Mouse (Mus musculus): ENCODE results near the gene Ggt5.
A peak's percentile ranks its signal among the peaks of the same experiment; 100 is the strongest.

Ggt5 gene

GRCm38 (mm10) chr10:75568851-75569250 is 20.3 kb upstream of the Ggt5 start:
- no peak for DNase-seq

DNA sequence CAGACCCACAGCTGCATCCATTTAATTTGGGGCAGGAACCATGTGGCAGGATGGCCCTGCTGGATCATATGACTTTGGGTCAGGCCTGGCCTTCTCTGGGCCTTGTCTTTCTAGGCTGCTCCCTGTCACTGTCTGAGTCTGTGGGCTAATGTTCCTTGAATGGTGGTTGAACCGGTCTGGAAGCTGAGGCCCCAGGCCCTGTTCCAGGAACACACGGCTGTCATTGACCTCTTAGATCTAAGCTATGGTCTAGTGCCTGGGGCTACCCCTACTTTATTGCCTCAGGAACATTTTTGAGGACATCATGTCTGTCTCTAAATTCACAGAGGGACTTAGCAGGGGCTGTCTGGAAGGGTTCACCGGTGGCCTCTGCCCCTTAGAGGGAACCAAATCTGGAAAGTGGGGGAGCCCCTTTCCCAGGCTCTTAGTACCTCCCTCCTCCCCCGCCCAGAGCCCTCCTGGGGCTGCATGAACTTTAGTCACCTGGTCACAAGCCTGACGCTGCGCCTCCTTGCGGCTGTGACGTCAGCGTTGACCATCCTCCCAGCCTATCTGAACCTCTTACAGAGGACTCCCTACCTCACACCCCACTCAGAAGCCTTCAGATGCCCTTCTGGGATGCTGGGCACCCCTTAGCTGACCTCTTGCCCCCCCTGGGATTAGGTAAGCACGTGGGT is 18.0 kb upstream of the Ggt5 start:
- no peak for DNase-seq

- DNase-seq: no peak
Observed at GRCm38 (mm10) chr10:75571937-75572336, 17.2 kb upstream of the Ggt5 start.

- no peak for DNase-seq
Observed at GRCm38 (mm10) chr10:75573181-75573580, 16.0 kb upstream of the Ggt5 start.

- no peak for DNase-seq
Observed at GRCm38 (mm10) chr10:75573965-75574364, 15.2 kb upstream of the Ggt5 start.

DNA sequence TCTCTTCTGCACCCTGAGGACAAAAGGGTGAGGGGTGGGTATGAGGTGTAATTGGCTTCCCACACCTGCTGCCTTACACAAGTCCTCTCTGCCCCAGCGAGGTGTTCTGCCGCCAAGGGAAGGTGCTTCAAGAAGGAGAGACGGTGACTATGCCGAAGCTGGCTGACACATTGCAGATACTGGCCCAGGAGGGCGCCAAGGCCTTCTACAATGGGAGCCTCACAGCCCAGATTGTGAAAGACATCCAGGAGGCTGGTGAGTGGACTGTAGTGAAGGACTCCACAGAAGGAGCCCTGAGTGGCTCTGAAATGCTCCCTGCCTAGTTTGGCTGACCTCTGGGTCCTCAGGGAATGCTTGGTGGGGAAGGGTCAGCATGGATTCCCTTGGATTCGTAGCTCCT is 10.0 kb upstream of the Ggt5 start:
- DNase-seq: no peak

GRCm38 (mm10) chr10:75585876-75586552 is 3.1 kb upstream of the Ggt5 start:
- DNase-seq: peak; percentile 96

GRCm38 (mm10) chr10:75586553-75586879 is 2.6 kb upstream of the Ggt5 start:
- no peak for DNase-seq

- DNase-seq: no peak
Observed at GRCm38 (mm10) chr10:75587781-75588180, 1.4 kb upstream of the Ggt5 start.

- no peak for DNase-seq
Observed at GRCm38 (mm10) chr10:75588336-75588735, 804 bp upstream of the Ggt5 start.

DNA sequence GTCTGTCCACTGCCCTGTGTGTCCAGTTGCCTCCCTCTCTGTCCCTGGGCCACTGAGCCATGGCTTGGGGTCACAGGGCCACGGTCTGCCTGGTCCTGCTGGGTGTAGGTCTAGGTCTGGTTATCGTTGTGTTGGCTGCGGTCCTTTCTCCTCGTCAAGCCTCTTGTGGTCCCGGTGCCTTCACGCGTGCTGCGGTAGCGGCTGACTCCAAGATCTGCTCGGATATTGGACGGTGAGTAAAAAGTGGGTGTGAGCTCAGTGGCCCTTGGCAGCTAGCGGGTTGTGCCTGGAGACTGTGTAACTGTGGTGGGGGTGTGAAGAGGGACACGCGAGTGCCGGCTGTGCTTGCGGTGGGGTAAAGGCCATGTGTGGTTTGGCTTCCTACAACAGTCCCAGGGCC is 511 bp downstream of the Ggt5 start:
- no peak for DNase-seq

DNA sequence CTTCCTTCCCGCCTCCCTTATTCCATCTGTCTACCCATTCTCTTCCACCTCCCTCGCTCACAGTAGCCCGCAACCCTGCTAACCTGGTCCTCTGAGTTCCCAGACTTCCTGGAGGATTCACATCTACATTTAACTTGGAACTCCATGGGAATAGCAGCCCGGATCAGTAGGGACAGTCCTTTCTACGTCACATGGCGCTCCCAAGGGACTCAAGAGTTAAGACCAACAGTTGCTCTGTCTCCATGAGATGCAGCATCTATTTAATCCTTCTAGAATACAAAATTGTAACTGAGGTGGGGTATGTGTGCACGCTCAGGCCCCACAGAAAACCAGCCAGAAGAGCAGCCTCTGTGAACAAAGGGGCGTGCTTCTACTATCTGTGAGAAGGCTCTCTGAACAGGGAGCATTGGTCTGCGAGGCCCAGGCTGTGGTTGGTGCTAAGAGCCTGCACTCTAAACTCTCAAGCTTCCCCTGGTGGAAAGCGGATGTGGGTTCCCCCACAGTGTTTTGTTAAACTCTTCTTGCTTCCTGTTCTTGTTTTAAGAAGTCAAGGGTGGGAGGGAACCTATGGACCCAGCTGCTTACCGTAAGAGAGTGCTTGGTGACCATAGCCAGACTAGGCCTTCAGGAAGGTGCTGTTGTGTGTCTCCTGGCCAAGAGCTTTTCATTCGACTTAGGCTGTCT is 2.2 kb downstream of the Ggt5 start:
- no peak for DNase-seq

- DNase-seq: no peak
Observed at GRCm38 (mm10) chr10:75592585-75592984, 3.4 kb downstream of the Ggt5 start.

DNA sequence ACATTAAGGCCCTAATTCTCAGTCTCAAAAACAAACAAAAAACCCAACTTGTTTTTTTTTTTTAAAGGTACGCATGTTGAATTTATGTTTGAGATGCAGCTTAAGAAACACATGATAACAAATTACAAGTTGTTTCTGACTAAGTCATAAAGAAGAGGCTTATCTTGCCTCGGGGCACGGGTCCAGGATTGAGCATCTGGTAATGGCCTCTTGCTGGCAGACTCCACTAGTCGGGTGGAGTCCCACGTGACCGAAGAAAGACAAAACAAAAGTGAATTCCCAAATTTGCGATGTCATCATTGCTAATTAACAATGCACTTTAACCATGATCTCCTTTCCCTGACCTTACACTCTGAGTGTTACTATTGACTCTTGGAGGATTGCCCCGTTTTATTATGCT is 6.8 kb downstream of the Ggt5 start:
- DNase-seq: no peak

- no peak for DNase-seq
Observed at GRCm38 (mm10) chr10:75600189-75600730, 11.1 kb downstream of the Ggt5 start.

GRCm38 (mm10) chr10:75605162-75605846 is 16.2 kb downstream of the Ggt5 start:
- no peak for DNase-seq

DNA sequence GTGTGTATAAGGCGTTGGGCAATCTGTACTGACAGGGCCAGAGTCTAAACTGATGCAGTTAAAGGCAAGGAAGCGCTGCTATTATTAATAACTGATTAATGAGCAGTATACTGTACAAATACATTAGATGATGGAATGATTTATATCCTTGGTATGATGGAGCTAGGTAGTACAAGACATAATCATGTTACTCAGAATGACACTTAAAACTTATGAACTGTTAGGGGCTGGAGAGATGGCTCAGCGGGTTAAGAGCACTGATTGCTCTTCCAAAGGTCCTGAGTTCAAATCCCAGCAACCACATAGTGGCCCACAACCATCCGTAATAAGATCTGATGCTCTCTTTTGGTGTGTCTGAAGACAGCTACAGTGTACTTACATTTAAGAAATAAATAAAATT is 18.1 kb downstream of the Ggt5 start:
- DNase-seq: no peak

GRCm38 (mm10) chr10:75608975-75609374 is 19.8 kb downstream of the Ggt5 start:
- DNase-seq: no peak

DNA sequence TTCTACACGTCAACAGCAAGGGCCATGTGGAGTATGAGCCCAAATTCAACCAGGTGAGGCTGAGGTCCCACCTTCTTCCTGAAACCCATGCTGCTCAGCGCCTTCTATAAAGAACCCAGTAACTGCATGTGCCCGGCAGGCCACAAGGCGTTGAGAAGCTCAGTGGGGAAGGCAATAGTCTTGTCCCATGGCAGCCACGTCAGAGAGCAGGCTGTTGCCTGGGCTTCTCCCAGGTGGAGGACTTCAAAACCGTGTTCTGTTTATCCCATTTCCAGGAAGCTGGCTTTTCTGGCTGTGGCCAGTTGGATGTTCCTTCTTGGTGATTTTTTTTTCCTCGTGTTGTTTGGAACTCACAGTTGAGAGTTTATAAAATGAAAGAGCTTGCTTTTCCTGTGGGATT is 21.3 kb downstream of the Ggt5 start:
- no peak for DNase-seq

- no peak for DNase-seq
Observed at GRCm38 (mm10) chr10:75616044-75616443, 26.9 kb downstream of the Ggt5 start.

- no peak for DNase-seq
Observed at GRCm38 (mm10) chr10:75620818-75621217, 31.7 kb downstream of the Ggt5 start.

DNA sequence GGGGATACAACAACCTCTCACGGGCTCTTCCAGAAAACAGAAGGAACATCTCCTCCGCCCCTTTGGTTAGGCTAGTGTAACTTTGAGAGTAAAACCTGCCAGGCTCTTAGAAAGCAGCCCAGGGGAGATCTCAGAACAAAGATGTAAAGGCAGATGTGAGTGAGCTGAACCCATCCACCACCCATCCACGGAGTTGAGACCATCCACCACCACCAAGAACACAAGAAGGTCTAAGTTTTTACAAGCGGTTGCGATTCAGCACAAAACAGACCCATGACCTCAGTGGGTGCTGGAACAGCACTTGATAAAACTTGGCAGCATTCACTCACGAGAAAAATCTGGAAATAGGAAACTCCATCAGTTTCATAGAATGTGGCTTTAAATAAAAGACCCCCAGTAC is 36.8 kb downstream of the Ggt5 start:
- DNase-seq: no peak

DNA sequence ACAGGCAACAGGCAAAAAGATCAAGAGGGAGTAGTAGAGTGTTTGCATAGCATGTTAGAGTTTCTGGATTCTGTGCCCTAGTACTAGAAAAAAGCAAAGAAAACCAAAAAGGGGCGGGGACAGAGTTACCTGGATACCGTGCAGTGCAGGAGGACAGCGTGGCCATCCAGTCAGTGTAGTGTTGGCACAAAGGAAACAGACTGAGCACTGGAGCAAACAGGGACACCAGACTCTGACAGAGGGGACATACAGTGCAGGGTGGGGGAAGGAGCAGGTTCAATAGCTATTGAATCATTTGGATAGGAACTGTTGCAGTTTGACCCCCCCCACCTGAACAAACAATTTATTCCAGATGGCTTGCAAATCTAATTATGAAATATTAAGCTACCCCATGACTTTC is 37.9 kb downstream of the Ggt5 start:
- no peak for DNase-seq

GRCm38 (mm10) chr10:75627490-75627889 is 38.4 kb downstream of the Ggt5 start:
- no peak for DNase-seq
